Mouse (Mus musculus) heart, embryonic 14.5 days (tissue): ENCODE results near the gene Sema4g. TPM values are rescaled to one million over a fixed set of nuclear protein-coding genes. Genes with fewer than 3 reads are reported as not detected.

Experiments
- ATAC-seq: fragments of 200-750 bp; cut with Nextera tagmentation; 2 replicates; pipeline ENCODE4 v1.8.0; 2017; ENCODE audit warnings: low read depth, moderate TSS enrichment; ENCODE audit not compliant: insufficient number of reproducible peaks, insufficient read depth, low FRiP score
- H3K27ac ChIP-seq, 2 experiments: fragments of 200-500 bp in 1 of 2; fragments of 300-500 bp in 1 of 2; sonication (generic) in 1 of 2; replicated peaks in 1 of 2; 2 replicates each; pipeline ENCODE4 v1.5.1; 2012 to 2014; ENCODE audit warnings: low read depth in 2 of 2, low read length in 2 of 2, control low read depth in 1 of 2, mild to moderate bottlenecking in 1 of 2, mixed read lengths in 1 of 2; ENCODE audit not compliant: control insufficient read depth in 1 of 2, insufficient read depth in 1 of 2
- H3K27me3 ChIP-seq: fragments of 300-500 bp; sonication (generic); 2 replicates; pipeline ENCODE4 v1.6.1; 2014; ENCODE audit warnings: mild to moderate bottlenecking, low read length, control low read depth; ENCODE audit not compliant: control insufficient read depth, insufficient read depth
- H3K36me3 ChIP-seq: fragments of 300-500 bp; sonication (generic); 2 replicates; pipeline ENCODE4 v1.6.1; 2014; ENCODE audit warnings: mild to moderate bottlenecking, control low read depth, low read length, mixed read lengths; ENCODE audit not compliant: control insufficient read depth, insufficient read depth
- H3K4me1 ChIP-seq, 2 experiments: fragments of 200-500 bp in 1 of 2; fragments of 300-500 bp in 1 of 2; sonication (generic) in 1 of 2; 2 replicates each; pipeline ENCODE4 v1.6.1; 2012 to 2014; ENCODE audit warnings: low read length in 2 of 2, control low read depth in 1 of 2, mixed read lengths in 1 of 2; ENCODE audit not compliant: control insufficient read depth in 2 of 2, insufficient read depth in 2 of 2
- H3K4me2 ChIP-seq: fragments of 300-500 bp; sonication (generic); 2 replicates; pipeline ENCODE4 v1.6.1; 2014; ENCODE audit warnings: mild to moderate bottlenecking, low read length
- H3K4me3 ChIP-seq, 2 experiments: fragments of 200-500 bp in 1 of 2; fragments of 300-500 bp in 1 of 2; sonication (generic) in 1 of 2; 2 replicates each; pipeline ENCODE4 v1.5.1; 2012 to 2014; ENCODE audit warnings: low read length in 2 of 2, mild to moderate bottlenecking in 2 of 2, control low read depth in 1 of 2, low read depth in 1 of 2, moderate library complexity in 1 of 2; ENCODE audit not compliant: control insufficient read depth in 1 of 2, insufficient read depth in 1 of 2
- H3K9ac ChIP-seq: fragments of 300-500 bp; sonication (generic); 2 replicates; pipeline ENCODE4 v1.6.1; 2014; ENCODE audit warnings: mild to moderate bottlenecking, low read length
- H3K9me3 ChIP-seq: fragments of 300-500 bp; sonication (generic); 2 replicates; pipeline ENCODE4 v1.6.1; 2016; ENCODE audit warnings: low read length, control low read depth; ENCODE audit not compliant: control insufficient read depth
- WGBS: fragments of 180-500 bp; shearing (Covaris S2); extraction: QIAGEN DNeasy Blood & Tissue Kit; methylation state at CpG from one replicate; pipeline ENCODE4 v1.1.7; 2014; 5-methylcytosine and 5-hydroxymethylcytosine counted together
- polyA plus RNA-seq: library from polyadenylated mRNA; unstranded; fragments of >200 nt; fragmentation: Nextera tagmentation; extraction: Ambion mirVana; gene quantifications from 2 replicates; pipeline ENCODE4 v1.2.1, GENCODE M21; 2014

Sema4g gene
- polyA plus RNA-seq, 1 experiment from 2014 or later = 0.92 TPM

DNA sequence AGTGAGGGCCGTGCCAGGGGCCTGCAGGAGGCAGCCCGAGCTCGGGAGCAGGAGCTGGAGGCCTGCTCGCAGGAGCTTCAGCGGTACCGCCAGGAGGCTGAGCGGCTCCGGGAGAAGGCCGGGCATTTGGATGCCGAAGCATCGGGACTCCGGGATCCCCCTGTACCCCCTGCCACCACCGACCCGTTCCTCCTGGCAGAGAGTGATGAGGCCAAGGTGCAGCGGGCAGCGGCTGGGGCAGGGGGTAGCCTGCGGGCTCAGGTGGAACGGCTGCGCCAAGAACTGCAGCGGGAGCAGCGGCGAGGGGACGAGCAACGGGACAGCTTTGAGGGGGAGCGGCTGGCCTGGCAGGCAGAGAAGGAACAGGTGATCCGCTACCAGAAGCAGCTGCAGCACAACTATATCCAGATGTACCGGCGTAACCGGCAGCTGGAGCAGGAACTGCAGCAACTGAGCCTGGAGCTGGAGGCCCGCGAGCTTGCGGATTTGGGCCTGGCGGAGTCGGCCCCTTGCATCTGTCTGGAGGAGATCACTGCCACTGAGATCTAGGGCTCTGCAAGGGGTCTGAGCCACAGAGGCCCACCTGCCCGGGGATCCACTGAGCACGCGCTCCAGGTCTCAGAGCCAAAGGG, 37.2 kb downstream of the Sema4g start:
- no peaks in the 10 kb centered on the region for H3K9me3 ChIP-seq
- no peak overlapping the region for H3K27ac ChIP-seq
- H3K9ac ChIP-seq = no peak overlapping the region
- no peaks in the 10 kb centered on the region for H3K27me3 ChIP-seq
- peaks cover 76% of the 10 kb centered on the region for H3K36me3 ChIP-seq
- peaks cover 6 to 18% of the 10 kb centered on the region in 2 experiments for H3K4me1 ChIP-seq
- no peak overlapping the region for H3K4me3 ChIP-seq
- WGBS = 90% methylated on average over 37 of the region's 37 CpGs
- no peak for ATAC-seq
- no peak overlapping the region for H3K4me2 ChIP-seq

DNA sequence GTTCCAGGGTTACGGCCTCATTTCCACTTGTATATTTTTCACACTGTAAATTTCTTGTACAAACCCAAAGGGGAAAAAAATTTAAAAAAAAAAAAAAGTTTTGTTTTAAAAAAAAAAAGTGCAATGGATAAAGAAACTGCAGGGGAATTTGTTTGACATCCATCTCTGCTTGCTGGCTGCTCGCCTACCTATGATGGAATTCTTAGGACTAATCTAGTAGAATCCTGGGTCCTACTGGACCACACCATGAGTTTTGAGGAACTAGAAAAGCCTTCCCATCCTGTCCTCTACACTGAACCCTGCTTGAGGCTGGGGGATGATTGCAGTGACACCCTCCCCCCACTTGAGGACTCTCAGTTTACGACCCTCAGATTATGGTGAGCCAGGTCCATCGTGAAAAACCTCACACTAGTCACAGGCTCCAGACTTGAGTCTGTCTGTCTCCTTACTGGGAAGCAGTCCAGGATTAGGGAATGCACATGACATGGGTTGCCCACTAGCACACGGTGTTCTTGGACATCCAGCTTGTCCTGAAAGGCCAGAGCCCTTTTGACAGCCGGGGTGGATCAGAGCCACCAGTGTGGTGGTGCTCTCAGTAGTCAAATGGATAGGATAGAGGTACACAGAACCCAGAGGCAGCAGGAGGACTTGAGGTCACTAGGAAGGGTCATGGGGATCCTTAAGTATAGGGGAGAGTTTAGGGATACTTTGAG, 38.2 kb downstream of the Sema4g start:
- peaks cover 66% of the 10 kb centered on the region for H3K36me3 ChIP-seq
- ATAC-seq = no peak
- WGBS = 69% methylated on average over 6 of the region's 6 CpGs

DNA sequence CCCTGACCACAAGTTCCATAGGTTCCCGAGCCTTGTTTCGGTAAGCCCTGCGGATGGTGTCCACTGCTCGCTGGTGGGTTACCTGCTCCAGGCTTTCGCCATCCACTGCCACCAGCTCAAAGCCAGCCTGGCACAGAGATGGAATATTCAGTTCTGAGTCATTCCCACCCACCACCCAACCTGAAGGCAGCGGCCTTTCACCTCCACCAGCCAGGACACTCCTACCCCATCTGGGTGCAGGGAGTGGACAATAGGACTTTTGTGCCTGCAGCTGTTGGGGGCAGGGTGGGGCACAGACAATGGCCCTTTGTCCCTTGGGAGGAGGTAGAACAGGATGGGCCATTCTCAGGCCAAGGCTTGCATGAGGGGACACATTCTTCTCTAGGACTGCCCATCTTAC, 38.9 kb downstream of the Sema4g start:
- H3K9me3 ChIP-seq = no peaks in the 10 kb centered on the region
- peaks cover 58% of the 10 kb centered on the region for H3K36me3 ChIP-seq
- WGBS = 83% methylated on average over 6 of the region's 6 CpGs
- no peak overlapping the region for H3K27ac ChIP-seq
- peaks cover 11 to 25% of the 10 kb centered on the region in 2 experiments for H3K4me1 ChIP-seq
- no peak overlapping the region for H3K4me2 ChIP-seq
- no peak overlapping the region for H3K4me3 ChIP-seq
- ATAC-seq = no peak
- no peaks in the 10 kb centered on the region for H3K27me3 ChIP-seq
- H3K9ac ChIP-seq = no peak overlapping the region

More for the DNA sequence above, 38.2 kb downstream of the Sema4g start:
- Histone ChIP-seq H3K9ac (no peak overlapping the region), H3K9me3 (no peaks in the 10 kb centered on the region), H3K4me2 (no peak overlapping the region), H3K27me3 (no peaks in the 10 kb centered on the region), H3K4me1 (peaks cover 8 to 18% of the 10 kb centered on the region in 2 experiments), H3K4me3 (no peak overlapping the region), H3K27ac (no peak overlapping the region)

DNA sequence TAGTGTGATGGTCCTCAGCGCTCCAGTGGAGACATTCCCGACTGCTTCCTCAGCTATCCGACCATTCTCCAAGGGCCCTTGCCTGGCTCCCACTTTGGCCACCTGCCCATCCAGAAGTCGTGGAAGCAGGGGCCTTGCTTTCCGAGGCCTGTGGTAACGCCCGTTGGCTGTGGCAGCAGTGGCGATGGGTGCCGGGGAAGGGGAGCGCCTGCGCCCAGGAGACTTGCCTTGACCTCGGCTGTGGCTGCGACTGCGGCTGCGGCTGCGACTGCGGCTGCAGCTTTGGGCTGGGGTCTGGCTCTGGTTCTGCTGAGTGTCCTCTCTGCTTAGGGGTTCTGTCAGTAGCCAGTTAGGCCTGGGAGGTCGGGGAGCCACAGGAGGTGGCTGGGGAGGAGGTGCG, 39.8 kb downstream of the Sema4g start:
- Histone ChIP-seq H3K9ac (no peak overlapping the region), H3K4me3 (no peak overlapping the region), H3K27me3 (no peaks in the 10 kb centered on the region), H3K4me2 (no peak overlapping the region), H3K36me3 (peaks cover 52% of the 10 kb centered on the region), H3K9me3 (no peaks in the 10 kb centered on the region), H3K4me1 (peaks cover 13 to 31% of the 10 kb centered on the region in 2 experiments), H3K27ac (no peak overlapping the region)
- 57% methylated on average over 19 of the region's 19 CpGs for WGBS
- no peak for ATAC-seq

DNA sequence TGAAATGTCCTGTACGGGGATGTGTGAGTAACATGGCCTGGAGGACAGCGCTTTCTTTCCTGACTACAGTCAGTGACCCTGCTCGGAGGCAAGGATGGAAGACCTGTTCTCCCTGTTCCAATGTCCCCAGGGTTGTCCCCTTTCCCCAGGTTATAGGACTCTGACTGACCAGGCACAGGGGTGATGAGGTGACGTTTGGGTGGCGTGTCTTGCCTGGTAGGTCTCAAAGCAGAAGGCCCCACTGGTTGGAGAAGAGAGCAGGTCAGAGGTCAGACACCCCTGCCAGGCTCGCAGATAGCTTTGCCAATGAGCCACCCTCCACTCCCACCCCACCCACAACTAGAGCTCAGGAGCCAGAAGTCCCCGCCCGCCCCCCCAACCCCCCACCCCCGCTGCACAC, 40.7 kb downstream of the Sema4g start:
- 53% methylated on average over 9 of the region's 9 CpGs for WGBS
- Histone ChIP-seq H3K27ac (no peak overlapping the region), H3K4me3 (no peak overlapping the region), H3K9ac (no peak overlapping the region), H3K4me2 (no peak overlapping the region), H3K27me3 (no peaks in the 10 kb centered on the region), H3K4me1 (peaks cover 13 to 31% of the 10 kb centered on the region in 2 experiments), H3K36me3 (peaks cover 45% of the 10 kb centered on the region), H3K9me3 (no peaks in the 10 kb centered on the region)
- ATAC-seq = no peak

DNA sequence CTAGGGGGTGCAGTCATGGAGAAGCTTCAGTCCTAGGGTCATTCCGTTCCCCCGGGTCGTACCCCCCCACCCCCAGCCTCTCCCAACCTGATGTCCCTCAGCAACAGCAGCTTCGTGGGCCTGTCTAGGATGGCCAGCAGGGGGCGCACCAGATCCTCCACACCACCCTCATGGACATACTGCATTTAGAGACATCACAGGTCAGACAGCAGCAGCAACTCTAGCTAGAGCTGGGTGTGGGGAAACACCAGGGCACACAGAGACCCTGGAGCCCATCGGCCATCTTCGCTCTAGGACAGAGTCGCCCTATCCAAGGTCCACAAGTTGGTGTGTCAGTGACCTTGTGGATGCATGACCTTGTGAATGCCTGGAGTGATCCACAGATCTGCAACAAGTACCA, 41.2 kb downstream of the Sema4g start:
- Histone ChIP-seq H3K4me2 (peak overlapping the region; percentile 63), H3K4me3 (no peak overlapping the region), H3K36me3 (peaks cover 39% of the 10 kb centered on the region), H3K27ac (peak overlapping the region in 1 of 2 experiments; percentile 35; a peak in 1 of 4 replicates), H3K4me1 (peaks cover 13 to 31% of the 10 kb centered on the region in 2 experiments), H3K9me3 (no peaks in the 10 kb centered on the region), H3K9ac (no peak overlapping the region), H3K27me3 (no peaks in the 10 kb centered on the region)
- 31% methylated on average over 8 of the region's 8 CpGs for WGBS
- 0 out of 2 replicates have a peak, but pooled peaks have one; percentile 14 for ATAC-seq

DNA sequence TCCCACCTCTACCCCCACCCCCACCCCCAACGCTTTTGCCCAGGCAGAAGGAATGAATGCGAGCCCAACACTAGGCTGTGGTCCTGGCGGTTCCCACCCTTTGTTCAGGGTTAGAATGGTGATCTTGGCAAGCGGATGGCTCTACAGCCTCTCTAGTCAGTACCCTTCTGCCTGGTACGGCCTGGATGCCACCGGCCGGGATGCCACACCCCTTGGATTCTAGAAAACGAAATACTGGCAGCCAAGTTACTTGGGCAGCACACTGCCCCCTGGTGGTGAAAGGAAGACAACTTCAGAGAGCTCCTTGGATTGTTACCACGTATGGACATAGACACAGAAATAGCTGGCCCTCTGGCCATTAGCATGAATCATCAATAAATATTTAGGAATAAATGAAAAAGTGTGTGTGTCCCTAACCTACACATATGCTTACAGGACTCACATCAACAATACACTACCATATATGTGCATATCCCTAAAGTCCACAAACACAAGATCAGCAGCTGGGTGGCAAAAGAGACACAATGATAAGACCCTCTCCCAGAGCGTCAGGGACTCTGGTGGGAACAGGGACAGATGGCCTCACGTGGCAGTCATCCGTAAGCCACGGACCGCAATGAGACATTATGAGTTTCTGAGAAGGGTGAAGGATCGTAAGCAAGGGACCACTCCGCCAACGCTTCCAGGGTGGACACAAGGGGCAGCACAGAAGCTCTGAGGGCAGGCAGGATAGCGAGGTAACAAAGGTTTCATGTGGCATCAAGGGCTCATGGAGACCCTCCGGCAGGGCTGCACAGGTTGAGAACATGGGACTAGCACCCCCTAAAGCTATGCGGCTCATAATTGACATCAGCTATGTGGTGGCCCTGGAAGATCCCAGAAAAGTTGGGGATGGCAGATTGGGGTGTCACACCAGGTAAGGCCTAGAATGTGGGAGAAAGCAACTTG, 42.1 kb downstream of the Sema4g start:
- peak overlapping the region in 1 of 2 experiments; percentile 35; a peak in 1 of 4 replicates for H3K27ac ChIP-seq
- H3K9me3 ChIP-seq = no peaks in the 10 kb centered on the region
- H3K36me3 ChIP-seq = peaks cover 30% of the 10 kb centered on the region
- no peaks in the 10 kb centered on the region for H3K27me3 ChIP-seq
- H3K4me1 ChIP-seq = peaks cover 13 to 31% of the 10 kb centered on the region in 2 experiments
- H3K4me3 ChIP-seq = peak overlapping the region; percentile 17 to 29; a peak in 3 of 4 replicates
- WGBS = 37% methylated on average over 20 of the region's 20 CpGs
- peak overlapping the region; percentile 8; the same call in 1 of the 2 replicates for H3K9ac ChIP-seq
- H3K4me2 ChIP-seq = peak overlapping the region; percentile 63
- no peak for ATAC-seq
